Mouse (Mus musculus) liver, embryonic 13.5 days (tissue): Measurements from ENCODE around the gene Aftph. TPM values are rescaled to one million over a fixed set of nuclear protein-coding genes. Genes with fewer than 3 reads are reported as not detected.
A peak's percentile ranks its signal among the peaks of the same experiment; 100 is the strongest.

ENCODE experiments used
- ATAC-seq: fragments of 200-750 bp; cut with Nextera tagmentation; 2 replicates; pipeline ENCODE4 v1.8.0; 2017; ENCODE audit warnings: low read depth, mild to moderate bottlenecking, moderate number of reproducible peaks, moderate library complexity
- DNase-seq: peaks from one replicate; pipeline ENCODE4 v3.0.0; 2022
- H3K27ac ChIP-seq: fragments of 300-500 bp; sonication (generic); 2 replicates; pipeline ENCODE4 v1.5.1; 2015; ENCODE audit warnings: moderate library complexity, mild to moderate bottlenecking, inconsistent platforms
- H3K27me3 ChIP-seq: fragments of 300-500 bp; sonication (generic); 2 replicates; pipeline ENCODE4 v1.6.1; 2015; ENCODE audit warnings: mild to moderate bottlenecking, inconsistent platforms
- H3K36me3 ChIP-seq: fragments of 300-500 bp; sonication (generic); 2 replicates; pipeline ENCODE4 v1.6.1; 2015; ENCODE audit warnings: mild to moderate bottlenecking, inconsistent platforms
- H3K4me1 ChIP-seq: fragments of 300-500 bp; sonication (generic); replicated peaks from 2 replicates; pipeline ENCODE4 v1.6.1; 2015; ENCODE audit warnings: inconsistent platforms
- H3K4me2 ChIP-seq: fragments of 300-500 bp; sonication (generic); 2 replicates; pipeline ENCODE4 v1.6.1; 2015; ENCODE audit warnings: inconsistent platforms, mild to moderate bottlenecking, moderate library complexity
- H3K4me3 ChIP-seq: fragments of 300-500 bp; sonication (generic); replicated peaks from 2 replicates; pipeline ENCODE4 v1.5.1; 2015; ENCODE audit warnings: mild to moderate bottlenecking, inconsistent platforms
- H3K9ac ChIP-seq: fragments of 300-500 bp; sonication (generic); 2 replicates; pipeline ENCODE4 v1.6.1; 2015; ENCODE audit warnings: mild to moderate bottlenecking, inconsistent platforms
- H3K9me3 ChIP-seq: fragments of 300-500 bp; sonication (generic); replicated peaks from 2 replicates; pipeline ENCODE4 v1.6.1; 2016; ENCODE audit warnings: inconsistent platforms
- WGBS: fragments of 180-500 bp; shearing (Covaris S2); methylation state at CpG from one replicate; pipeline ENCODE4 v1.1.7; 2015; ENCODE audit not compliant: insufficient replicate concordance; 5-methylcytosine and 5-hydroxymethylcytosine counted together
- polyA plus RNA-seq: library from polyadenylated mRNA; unstranded; fragments of >200 nt; fragmentation: Nextera tagmentation; extraction: Ambion mirVana; gene quantifications from 2 replicates; pipeline ENCODE4 v1.2.1, GENCODE M21; 2015

Aftph gene
- polyA plus RNA-seq: 12.0 and 14.9 TPM in 2 replicates

DNA sequence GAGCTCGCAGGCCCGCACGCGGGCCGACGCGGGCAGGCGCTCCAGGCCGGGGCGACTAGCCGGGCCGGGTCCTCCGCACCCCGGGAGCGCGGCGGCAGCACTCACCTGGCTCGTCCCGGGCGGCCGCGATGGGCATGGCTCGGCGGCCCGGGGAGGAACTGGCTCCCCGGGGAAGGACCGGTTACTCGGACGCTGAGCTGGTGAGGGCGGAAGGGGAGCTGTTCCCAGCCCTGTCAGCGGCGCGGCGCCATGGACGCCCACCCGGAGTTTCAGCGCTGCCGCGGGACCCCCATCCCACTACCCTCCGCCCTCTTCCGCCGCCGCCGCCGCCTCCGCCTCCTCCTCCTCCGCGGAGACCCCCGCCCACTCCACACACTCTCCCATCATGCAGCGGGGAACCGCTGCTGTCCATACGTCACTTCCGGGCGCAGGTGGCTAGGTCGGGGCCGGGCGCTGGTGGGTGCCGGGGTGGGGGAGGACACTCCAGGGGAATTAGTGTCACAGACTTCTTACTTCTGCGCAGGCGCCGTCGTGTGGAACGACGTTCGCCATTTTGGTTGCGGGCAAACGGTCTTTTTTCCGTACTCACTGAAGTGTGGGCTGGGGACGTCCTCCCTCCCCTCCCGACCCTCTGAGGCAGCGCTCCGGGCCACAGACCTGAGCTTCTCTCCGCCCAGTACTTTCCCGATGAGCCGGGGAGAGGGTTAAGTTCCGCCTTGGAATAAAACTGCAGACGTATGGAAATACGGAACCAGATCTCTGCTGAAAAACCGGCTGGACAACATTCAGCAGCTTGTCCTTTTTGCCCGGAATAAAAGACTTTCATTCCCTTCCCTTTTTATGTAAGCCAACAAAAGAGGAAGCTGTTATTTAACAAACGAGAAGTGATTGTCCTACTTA, at the start of gene Aftph:
Gene Aftph, minus strand, starts transcription at position 389 of the 900 bp plus-strand sequence.
- DNase-seq (peak; percentile 95), ATAC-seq (peak; percentile 98)
- H3K9ac ChIP-seq: peak within 1 kb of the TSS; percentile 98
- H3K27me3 ChIP-seq: no peaks in the 10 kb centered on the region
- H3K36me3 ChIP-seq: no peaks in the 10 kb centered on the region; the same call in 1 of the 2 replicates
- peaks cover 14% of the 10 kb centered on the region for H3K4me1 ChIP-seq
- H3K27ac ChIP-seq: peak within 1 kb of the TSS; percentile 96
- H3K4me2 ChIP-seq: peak within 1 kb of the TSS; percentile 91
- H3K4me3 ChIP-seq: peak within 1 kb of the TSS; percentile 99
- no peaks in the 10 kb centered on the region for H3K9me3 ChIP-seq
- under 1% methylated on average over 62 of the region's 81 CpGs for WGBS

DNA sequence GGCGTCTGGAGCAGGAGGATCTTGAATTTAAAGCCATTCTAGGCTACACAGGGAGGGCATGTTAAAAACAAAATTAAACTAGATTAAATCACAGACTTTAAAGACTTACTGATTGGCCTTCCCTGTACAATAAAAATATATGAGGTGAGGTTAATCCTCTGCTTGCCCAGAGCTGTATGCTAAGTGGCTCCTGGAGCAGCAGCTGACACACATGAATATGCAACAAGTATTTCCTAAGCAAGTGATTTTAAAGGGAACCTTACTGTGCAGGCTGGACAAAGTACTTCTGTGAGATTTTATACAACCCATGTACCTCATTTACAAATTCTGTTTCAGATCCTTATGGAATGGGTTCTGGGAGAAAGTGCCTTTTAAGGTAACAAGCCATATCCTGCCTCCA, 47.6 kb upstream of the Aftph start:
- 0 out of 2 replicates have a peak, but pooled peaks cover 8% of the 10 kb centered on the region for H3K9me3 ChIP-seq
- no peak for ATAC-seq
- H3K27ac ChIP-seq: no peak overlapping the region
- H3K4me3 ChIP-seq: no peak overlapping the region
- no peak overlapping the region for H3K9ac ChIP-seq
- no peak for DNase-seq
- no peaks in the 10 kb centered on the region for H3K4me1 ChIP-seq
- no peaks in the 10 kb centered on the region for H3K27me3 ChIP-seq
- H3K36me3 ChIP-seq: no peaks in the 10 kb centered on the region
- H3K4me2 ChIP-seq: no peak overlapping the region
- 51% methylated on average over 1 of the region's 1 CpGs for WGBS

DNA sequence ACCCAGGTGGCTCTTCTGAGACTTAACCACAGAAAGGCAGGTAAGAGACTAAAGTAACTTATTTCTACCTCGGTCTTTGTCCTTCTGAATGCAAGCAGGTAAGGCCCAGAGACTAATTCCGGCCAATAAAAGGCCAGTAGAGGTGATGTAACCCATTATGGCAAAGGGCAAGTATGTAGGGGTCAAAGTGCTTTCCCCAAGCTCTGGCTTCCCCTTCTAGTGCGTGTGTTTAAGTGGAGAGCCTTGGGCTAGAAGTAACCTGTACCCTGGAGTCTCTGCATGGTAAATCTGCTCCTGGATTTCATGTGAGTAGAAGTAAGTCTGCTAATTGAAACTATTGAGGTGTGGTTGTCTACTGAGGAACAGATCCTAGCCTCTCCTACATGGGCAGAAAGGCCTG, 46.7 kb upstream of the Aftph start:
- WGBS: 60% methylated on average over 3 of the region's 3 CpGs
- no peak for ATAC-seq
- no peaks in the 10 kb centered on the region for H3K27me3 ChIP-seq
- no peaks in the 10 kb centered on the region for H3K4me1 ChIP-seq
- no peak overlapping the region for H3K9ac ChIP-seq
- H3K27ac ChIP-seq: no peak overlapping the region
- no peak for DNase-seq
- no peak overlapping the region for H3K4me3 ChIP-seq
- no peak overlapping the region for H3K4me2 ChIP-seq
- 0 out of 2 replicates have a peak, but pooled peaks cover 8% of the 10 kb centered on the region for H3K9me3 ChIP-seq
- no peaks in the 10 kb centered on the region for H3K36me3 ChIP-seq

DNA sequence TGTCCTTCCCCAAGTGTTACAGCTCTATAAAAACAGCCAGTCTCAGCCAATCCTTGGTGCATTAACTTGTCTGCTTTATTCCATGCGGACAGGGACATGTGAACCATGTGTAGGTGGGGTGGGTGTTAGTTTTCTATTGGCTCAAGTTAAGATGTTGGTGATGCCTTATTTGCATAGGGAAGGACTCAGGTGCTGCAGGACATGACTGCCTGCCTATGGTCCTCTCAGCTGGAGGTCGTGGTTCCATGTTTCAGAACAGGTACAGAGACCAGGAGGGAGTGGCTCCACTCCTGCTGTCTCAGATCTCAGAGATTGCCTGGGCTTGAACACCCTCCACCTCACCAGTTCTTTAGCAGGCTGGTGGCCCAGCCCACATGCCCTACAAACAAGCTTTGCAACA, 44.8 kb upstream of the Aftph start:
- H3K4me3 ChIP-seq: no peak overlapping the region
- no peak for DNase-seq
- H3K27me3 ChIP-seq: no peaks in the 10 kb centered on the region
- no peaks in the 10 kb centered on the region for H3K36me3 ChIP-seq
- WGBS: 62% methylated on average over 2 of the region's 2 CpGs
- no peak overlapping the region for H3K27ac ChIP-seq
- no peaks in the 10 kb centered on the region for H3K4me1 ChIP-seq
- H3K4me2 ChIP-seq: no peak overlapping the region
- ATAC-seq: no peak
- 0 out of 2 replicates have a peak, but pooled peaks cover 8% of the 10 kb centered on the region for H3K9me3 ChIP-seq
- H3K9ac ChIP-seq: no peak overlapping the region

DNA sequence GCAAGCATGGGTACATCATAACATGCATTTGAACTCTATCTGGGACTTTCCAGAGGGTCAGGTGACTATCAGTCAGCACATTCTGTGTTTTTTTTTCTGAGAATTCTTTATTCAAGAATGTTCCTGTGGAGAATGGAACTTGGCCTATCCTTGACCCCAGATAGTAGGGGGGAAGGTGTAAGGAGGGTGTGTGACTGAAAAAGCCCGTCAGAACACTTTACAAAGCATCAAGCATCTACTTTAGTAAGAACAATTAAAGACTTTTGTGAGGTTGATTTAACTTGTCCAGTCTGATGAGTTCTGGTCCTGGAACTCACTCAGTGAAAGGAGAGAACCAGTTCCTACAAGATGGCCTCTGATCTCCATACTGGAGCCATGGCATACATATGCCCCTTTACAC, 43.8 kb upstream of the Aftph start:
- 68% methylated on average over 1 of the region's 1 CpGs for WGBS
- Histone ChIP-seq H3K9me3 (0 out of 2 replicates have a peak, but pooled peaks cover 8% of the 10 kb centered on the region), H3K4me1 (peaks cover 2% of the 10 kb centered on the region; the same call in 1 of the 2 replicates), H3K27ac (no peak overlapping the region), H3K36me3 (no peaks in the 10 kb centered on the region), H3K4me3 (no peak overlapping the region), H3K4me2 (no peak overlapping the region), H3K27me3 (no peaks in the 10 kb centered on the region), H3K9ac (no peak overlapping the region)
- ATAC-seq: no peak
- no peak for DNase-seq

DNA sequence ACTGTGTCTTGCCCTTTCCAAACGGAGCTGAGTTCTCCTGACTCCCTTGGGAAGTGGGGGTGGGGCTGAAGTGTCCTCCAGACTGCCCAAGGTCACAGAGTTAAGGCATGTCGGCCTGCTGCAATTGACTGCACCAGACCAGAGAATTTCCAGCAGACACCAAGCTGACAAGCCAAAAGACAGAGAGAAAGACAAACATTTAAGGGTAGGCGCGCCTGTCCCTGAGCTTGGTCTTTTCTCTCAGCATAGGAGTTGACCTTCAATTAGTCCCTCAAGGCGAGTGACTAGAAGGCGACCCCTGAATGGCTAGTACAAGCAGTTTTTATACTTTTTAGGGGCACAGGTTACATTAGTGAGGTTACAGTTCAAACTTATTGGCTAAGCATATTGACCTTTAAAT, 43.4 kb upstream of the Aftph start:
- Histone ChIP-seq H3K9me3 (0 out of 2 replicates have a peak, but pooled peaks cover 8% of the 10 kb centered on the region), H3K36me3 (no peaks in the 10 kb centered on the region), H3K27ac (no peak overlapping the region), H3K4me3 (no peak overlapping the region), H3K4me1 (peaks cover 4% of the 10 kb centered on the region; the same call in 1 of the 2 replicates), H3K9ac (no peak overlapping the region), H3K4me2 (no peak overlapping the region), H3K27me3 (no peaks in the 10 kb centered on the region)
- DNase-seq (no peak), ATAC-seq (no peak)
- 74% methylated on average over 6 of the region's 6 CpGs for WGBS

DNA sequence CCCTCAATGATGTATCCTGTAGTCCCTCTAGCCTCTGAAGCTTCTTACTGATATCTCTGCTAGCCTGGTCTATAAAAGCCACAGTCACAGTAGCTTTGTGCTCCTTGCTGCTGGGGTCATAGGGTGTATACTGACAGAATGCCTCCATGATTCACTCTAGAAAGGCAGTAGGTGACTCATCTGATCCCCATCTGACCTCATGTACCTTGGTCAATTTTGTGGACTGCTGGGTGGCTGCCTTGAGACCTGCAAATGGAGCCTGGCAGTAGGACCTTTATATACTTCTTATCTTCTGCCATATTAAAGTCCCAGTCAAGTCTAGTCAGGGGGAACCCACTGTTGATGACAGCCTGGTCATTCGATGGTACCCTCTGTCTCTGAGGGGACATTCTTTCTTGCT, 42.1 kb upstream of the Aftph start:
- Histone ChIP-seq H3K4me2 (no peak overlapping the region), H3K9ac (no peak overlapping the region), H3K27ac (no peak overlapping the region), H3K27me3 (no peaks in the 10 kb centered on the region), H3K36me3 (no peaks in the 10 kb centered on the region), H3K4me1 (peaks cover 16% of the 10 kb centered on the region), H3K9me3 (0 out of 2 replicates have a peak, but pooled peaks cover 8% of the 10 kb centered on the region), H3K4me3 (no peak overlapping the region)
- ATAC-seq: no peak
- WGBS: 79% methylated on average over 1 of the region's 1 CpGs
- DNase-seq: no peak

DNA sequence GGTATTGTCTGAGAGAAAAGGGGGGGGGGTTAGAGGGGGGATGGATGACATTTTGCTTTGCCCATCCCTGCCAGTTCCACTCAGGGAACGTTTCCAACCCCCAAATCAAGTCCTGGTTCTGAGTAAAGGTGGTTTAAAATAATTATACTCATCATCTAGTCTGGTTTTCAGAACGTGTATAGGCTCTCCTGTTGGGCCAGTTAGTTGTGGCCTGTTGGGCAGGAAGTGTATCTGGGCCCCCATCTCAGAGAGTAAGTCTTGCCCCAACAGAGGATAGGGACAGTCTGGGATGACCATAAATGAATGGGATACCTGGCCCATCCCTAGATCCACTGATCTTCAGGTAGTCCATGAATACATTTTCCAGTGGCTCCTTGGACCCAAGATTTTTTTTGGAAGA, 41.2 kb upstream of the Aftph start:
- WGBS: 50% methylated on average over 2 of the region's 2 CpGs
- Histone ChIP-seq H3K9me3 (0 out of 2 replicates have a peak, but pooled peaks cover 8% of the 10 kb centered on the region), H3K4me3 (no peak overlapping the region), H3K27ac (no peak overlapping the region), H3K4me2 (no peak overlapping the region), H3K36me3 (no peaks in the 10 kb centered on the region), H3K4me1 (peaks cover 22% of the 10 kb centered on the region), H3K9ac (no peak overlapping the region), H3K27me3 (no peaks in the 10 kb centered on the region)
- DNase-seq (no peak), ATAC-seq (no peak)

DNA sequence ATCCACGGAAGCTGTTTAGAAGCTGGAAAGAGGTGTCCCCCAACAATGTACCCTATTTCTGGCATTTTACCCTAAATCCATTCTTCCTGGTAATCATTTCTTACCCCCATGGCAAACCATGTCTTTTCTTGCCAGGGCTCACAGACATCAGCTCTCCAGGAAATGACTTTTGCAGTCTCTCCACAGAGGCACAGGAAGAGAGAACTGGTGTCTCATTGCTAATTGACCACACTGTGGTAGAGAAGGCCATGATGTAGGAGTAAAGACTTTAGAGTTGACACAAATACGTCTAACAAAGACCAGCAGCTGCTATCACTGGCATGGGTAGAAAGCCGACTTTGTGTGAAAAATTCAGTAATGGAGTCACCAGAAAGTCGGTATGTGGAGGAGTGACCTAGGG, 38.9 kb upstream of the Aftph start:
- WGBS: 56% methylated on average over 4 of the region's 4 CpGs
- Histone ChIP-seq H3K9me3 (0 out of 2 replicates have a peak, but pooled peaks cover 8% of the 10 kb centered on the region), H3K27me3 (no peaks in the 10 kb centered on the region), H3K4me1 (peaks cover 26% of the 10 kb centered on the region), H3K36me3 (no peaks in the 10 kb centered on the region), H3K27ac (no peak overlapping the region), H3K4me2 (no peak overlapping the region), H3K4me3 (no peak overlapping the region), H3K9ac (no peak overlapping the region)
- no peak for DNase-seq
- ATAC-seq: no peak

DNA sequence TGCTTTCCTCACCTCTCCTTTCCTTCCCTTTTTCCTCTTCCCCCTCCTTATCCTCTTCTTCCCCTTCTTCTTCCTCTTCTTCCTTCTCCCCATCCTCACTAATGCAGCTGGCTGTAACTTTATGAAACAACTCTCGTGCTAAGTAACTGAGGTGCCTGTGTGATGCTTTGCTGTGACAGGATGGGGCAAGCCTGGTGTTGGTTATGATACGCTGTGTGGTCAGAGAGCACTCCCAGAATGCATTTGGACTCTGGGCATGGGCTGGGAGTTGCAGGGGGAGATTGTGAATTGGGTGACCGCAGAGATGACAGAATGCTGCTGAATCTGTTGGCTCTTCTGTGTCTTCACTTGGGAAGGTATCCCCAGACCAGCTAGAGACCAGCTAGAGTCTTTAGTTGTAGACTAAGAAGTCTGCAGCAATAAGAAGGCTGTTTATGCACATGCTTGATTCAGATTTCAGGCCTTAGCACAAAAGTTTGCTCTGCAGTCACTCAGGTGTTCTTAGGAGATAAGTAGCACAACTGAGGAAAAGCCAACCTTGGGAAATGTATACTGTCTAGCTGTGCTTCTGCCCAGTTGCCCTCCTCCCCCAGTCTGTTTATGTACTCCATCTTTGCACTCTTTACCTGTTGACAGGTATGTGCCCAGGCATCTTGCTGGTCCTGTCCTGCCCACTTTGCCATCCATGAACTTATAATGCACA, 37.6 kb upstream of the Aftph start:
- DNase-seq (no peak), ATAC-seq (peak; percentile 69)
- Histone ChIP-seq H3K9me3 (no peaks in the 10 kb centered on the region), H3K27ac (no peak overlapping the region), H3K4me2 (no peak overlapping the region), H3K4me1 (peaks cover 26% of the 10 kb centered on the region), H3K9ac (no peak overlapping the region), H3K4me3 (no peak overlapping the region), H3K27me3 (no peaks in the 10 kb centered on the region), H3K36me3 (no peaks in the 10 kb centered on the region)
- WGBS: 19% methylated on average over 3 of the region's 3 CpGs

DNA sequence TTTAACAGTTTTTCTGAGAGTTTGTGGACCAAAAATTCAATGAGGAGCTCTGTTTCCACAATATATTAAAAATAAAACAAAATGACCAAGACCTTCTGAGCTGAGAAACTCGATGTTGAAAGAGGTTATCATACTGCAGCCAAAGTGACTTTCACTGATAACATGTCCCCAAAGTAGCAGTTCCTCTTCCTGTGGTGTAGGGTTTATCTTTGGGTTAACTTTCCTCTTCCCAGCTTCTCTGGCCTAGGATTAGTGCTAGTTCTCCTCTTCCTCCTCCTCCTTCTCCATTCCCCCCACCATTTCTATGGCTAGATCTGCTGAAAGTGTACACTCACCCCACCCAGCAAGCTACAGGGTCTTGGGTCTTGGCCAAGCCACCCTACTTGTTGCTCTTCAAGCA, 36.9 kb upstream of the Aftph start:
- 3% methylated on average over 1 of the region's 1 CpGs for WGBS
- no peak overlapping the region; the same call in 1 of the 2 replicates for H3K27ac ChIP-seq
- no peak overlapping the region for H3K9ac ChIP-seq
- ATAC-seq (peak; percentile 60), DNase-seq (no peak)
- H3K4me1 ChIP-seq: peaks cover 26% of the 10 kb centered on the region
- H3K27me3 ChIP-seq: no peaks in the 10 kb centered on the region
- H3K4me3 ChIP-seq: no peak overlapping the region
- no peaks in the 10 kb centered on the region for H3K9me3 ChIP-seq
- no peaks in the 10 kb centered on the region for H3K36me3 ChIP-seq
- 0 out of 2 replicates have a peak overlapping the region, but pooled peaks have one; percentile 19 for H3K4me2 ChIP-seq
